Mouse (Mus musculus) leukemia stem cell, adult 10-12 weeks (primary cell): Measurements from ENCODE around the gene Olfr1283. TPM values are rescaled to one million over a fixed set of nuclear protein-coding genes. Genes with fewer than 3 reads are reported as not detected.

Experiments used
- polyA plus RNA-seq: library from polyadenylated mRNA; stranded (reverse); fragments of >175 nt; gene quantifications from 2 replicates; pipeline ENCODE4 v1.2.3, GENCODE M21; 2012; ENCODE audit warnings: low replicate concordance

The Olfr1283 gene
- not detected in 2 replicates for polyA plus RNA-seq

GRCm38 (mm10) chr2:111366490-111366889, at the start of gene Olfr1283:
Gene Olfr1283 (plus strand): TSS chr2:111366790.

GRCm38 (mm10) chr2:111326220-111326619, 40.4 kb upstream of the Olfr1283 start, which contains the start of gene Olfr1281:
Gene Olfr1281 (plus strand): TSS chr2:111326520.

GRCm38 (mm10) chr2:111335976-111336375, 30.6 kb upstream of the Olfr1283 start, which contains the start of gene Olfr1282:
Gene Olfr1282 (minus strand): TSS chr2:111336076.

GRCm38 (mm10) chr2:111375222-111375621, 8.6 kb downstream of the Olfr1283 start, which contains the start of gene Olfr1284:
Gene Olfr1284 (plus strand): TSS chr2:111375522.

Other genes with a start within 250 kb of the Olfr1283 start
- gene Gm15130, start 213.9 kb upstream of the Olfr1283 start, polyA plus RNA-seq: not detected in 2 replicates
- gene 4930430A15Rik, start 137.2 kb upstream of the Olfr1283 start, polyA plus RNA-seq: not detected in 2 replicates
- gene Olfr1275, start 131.5 kb upstream of the Olfr1283 start, polyA plus RNA-seq: not detected in 2 replicates
- 0.03 TPM in 1 of 2 replicates, not detected in the other for gene Olfr1276, start 112.3 kb upstream of the Olfr1283 start, polyA plus RNA-seq
- gene Olfr1277, start 92.7 kb upstream of the Olfr1283 start, polyA plus RNA-seq: not detected in 2 replicates
- gene Olfr1278, start 76.7 kb upstream of the Olfr1283 start, polyA plus RNA-seq: not detected in 2 replicates
- gene Olfr1279, start 66.2 kb upstream of the Olfr1283 start, polyA plus RNA-seq: not detected in 2 replicates
- not detected in 2 replicates for gene Olfr1280, start 52.8 kb upstream of the Olfr1283 start, polyA plus RNA-seq
- not detected in 2 replicates for gene Olfr1281, start 40.3 kb upstream of the Olfr1283 start, polyA plus RNA-seq
- not detected in 2 replicates for gene Olfr1282, start 30.7 kb upstream of the Olfr1283 start, polyA plus RNA-seq
- not detected in 2 replicates for gene Olfr1284, start 8.7 kb downstream of the Olfr1283 start, polyA plus RNA-seq
- not detected in 2 replicates for gene Olfr1286, start 56.3 kb downstream of the Olfr1283 start, polyA plus RNA-seq
- gene Olfr1287, start 82.4 kb downstream of the Olfr1283 start, polyA plus RNA-seq: not detected in 2 replicates
- not detected in 2 replicates for gene Olfr1288, start 107.3 kb downstream of the Olfr1283 start, polyA plus RNA-seq
- not detected in 2 replicates for gene Olfr1289, start 114.0 kb downstream of the Olfr1283 start, polyA plus RNA-seq
- gene Olfr1290, start 127.0 kb downstream of the Olfr1283 start, polyA plus RNA-seq: not detected in 2 replicates
- not detected in 2 replicates for gene Olfr1291-ps1, start 130.4 kb downstream of the Olfr1283 start, polyA plus RNA-seq
- not detected in 2 replicates for gene Olfr1293-ps, start 158.4 kb downstream of the Olfr1283 start, polyA plus RNA-seq
- not detected in 2 replicates for gene Olfr1294, start 173.5 kb downstream of the Olfr1283 start, polyA plus RNA-seq
- gene Olfr1295, start 202.9 kb downstream of the Olfr1283 start, polyA plus RNA-seq: not detected in 2 replicates